Mouse (Mus musculus) spleen, adult 2 months (tissue): ENCODE measurements around the gene Pfkfb4.

ENCODE experiments used
- CTCF ChIP-seq: fragments of 200-500 bp; IDR thresholded peaks from 2 replicates; pipeline ENCODE4 v1.5.1; 2011; ENCODE audit warnings: mild to moderate bottlenecking, inconsistent platforms; ENCODE audit not compliant: insufficient read depth, insufficient read length, insufficient replicate concordance; ENCODE audit errors: extremely low read depth
- POLR2A ChIP-seq: fragments of 200-500 bp; IDR thresholded peaks from 2 replicates; pipeline ENCODE4 v1.6.1; 2011; ENCODE audit warnings: low read depth, low read length, inconsistent platforms

DNA sequence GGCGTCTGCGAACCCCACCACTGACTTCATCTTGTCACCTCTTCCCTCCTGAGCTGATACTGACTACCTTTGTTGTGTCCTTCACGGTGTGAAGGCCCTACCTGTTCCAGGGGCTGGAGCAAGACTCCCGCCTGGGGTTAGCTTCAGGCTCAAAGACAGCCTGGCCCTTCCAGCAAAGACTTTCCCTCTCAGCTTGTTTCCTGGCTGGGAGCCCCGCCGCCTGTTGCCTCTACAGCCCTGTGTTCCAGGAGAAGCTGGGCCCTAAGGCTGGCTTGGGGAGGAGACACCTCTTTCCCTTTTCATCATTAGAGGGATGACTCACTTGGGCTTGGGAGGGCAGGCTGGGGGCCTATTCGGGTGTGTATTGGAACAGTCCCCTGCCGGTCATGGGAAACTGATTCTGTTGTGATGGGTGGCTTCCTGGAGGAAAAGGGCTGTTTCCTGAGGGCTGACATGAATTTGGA lies 47.4 kb downstream of the Pfkfb4 start:
- no peak for TF ChIP-seq POLR2A
- no peak for TF ChIP-seq CTCF
